Mouse (Mus musculus) olfactory bulb, adult 2 months (tissue): ENCODE results near the gene I830077J02Rik. TPM values are rescaled to one million over a fixed set of nuclear protein-coding genes. Genes with fewer than 3 reads are reported as not detected.

Experiments used
- H3K27ac ChIP-seq: fragments of 200-500 bp; 2 replicates; pipeline ENCODE4 v1.5.1; 2012; ENCODE audit warnings: low read depth, low read length; ENCODE audit not compliant: insufficient read depth
- H3K4me1 ChIP-seq: fragments of 200-500 bp; 2 replicates; pipeline ENCODE4 v1.6.1; 2012; ENCODE audit warnings: low read length; ENCODE audit not compliant: control insufficient read depth, insufficient read depth
- H3K4me3 ChIP-seq: fragments of 200-500 bp; 2 replicates; pipeline ENCODE4 v1.5.1; 2012; ENCODE audit warnings: mild to moderate bottlenecking, low read depth, low read length, moderate library complexity; ENCODE audit not compliant: insufficient read depth
- CTCF ChIP-seq: fragments of 200-500 bp; IDR thresholded peaks from 2 replicates; pipeline ENCODE4 v1.5.1; 2012; ENCODE audit warnings: low read depth, mild to moderate bottlenecking, low read length, moderate library complexity; ENCODE audit not compliant: insufficient read depth
- POLR2A ChIP-seq: fragments of 200-500 bp; IDR thresholded peaks from 2 replicates; pipeline ENCODE4 v1.6.1; 2012; ENCODE audit warnings: mild to moderate bottlenecking, low read depth, low read length, moderate library complexity; ENCODE audit not compliant: insufficient read depth
- WGBS: fragments of 180-500 bp; shearing (Covaris S2); methylation state at CpG from one replicate; pipeline ENCODE4 v1.1.7; 2018; 5-methylcytosine and 5-hydroxymethylcytosine counted together
- polyA plus RNA-seq: library from polyadenylated mRNA; stranded (reverse); fragments of >200 nt; gene quantifications from 2 replicates; pipeline ENCODE4 v1.2.4, GENCODE M21; 2012; ENCODE audit warnings: low replicate concordance; ENCODE audit not compliant: missing spikeins, insufficient read depth, insufficient read length

Gene I830077J02Rik
- polyA plus RNA-seq, 1 experiment = not detected

GRCm38 (mm10) chr3:105958204-105958603 is 25.7 kb upstream of the I830077J02Rik start:
- Histone ChIP-seq H3K4me1 (peaks cover 5% of the 10 kb centered on the region; the same call in 1 of the 2 replicates), H3K4me3 (peak overlapping the region; percentile 84; the same call in 1 of the 2 replicates), H3K27ac (no peak overlapping the region)
- TF ChIP-seq CTCF = no peak
- 26% methylated on average over 5 of the region's 5 CpGs for WGBS

- TF ChIP-seq POLR2A = no peak
- TF ChIP-seq CTCF = no peak
- WGBS = 89% methylated on average over 1 of the region's 1 CpGs
- Histone ChIP-seq H3K27ac (no peak overlapping the region), H3K4me1 (peaks cover 5% of the 10 kb centered on the region; the same call in 1 of the 2 replicates), H3K4me3 (no peak overlapping the region)
Observed at GRCm38 (mm10) chr3:105957235-105957634, 24.8 kb upstream of the I830077J02Rik start.

- TF ChIP-seq POLR2A = no peak
- TF ChIP-seq CTCF = no peak
- H3K4me1 ChIP-seq = no peaks in the 10 kb centered on the region
- no peak overlapping the region for H3K27ac ChIP-seq
- H3K4me3 ChIP-seq = no peak overlapping the region
- 88% methylated on average over 7 of the region's 7 CpGs for WGBS
Observed at GRCm38 (mm10) chr3:105951348-105951747, 18.9 kb upstream of the I830077J02Rik start.

- no peak for TF ChIP-seq POLR2A
- TF ChIP-seq CTCF = no peak
- H3K4me3 ChIP-seq = no peak overlapping the region
- H3K4me1 ChIP-seq = no peaks in the 10 kb centered on the region
- no peak overlapping the region for H3K27ac ChIP-seq
- WGBS = 68% methylated on average over 4 of the region's 4 CpGs
Observed at GRCm38 (mm10) chr3:105936111-105936510, 3.6 kb upstream of the I830077J02Rik start.

GRCm38 (mm10) chr3:105935033-105935432 is 2.6 kb upstream of the I830077J02Rik start:
- Histone ChIP-seq H3K4me3 (no peak overlapping the region), H3K27ac (no peak overlapping the region), H3K4me1 (no peaks in the 10 kb centered on the region)
- TF ChIP-seq CTCF = no peak
- no peak for TF ChIP-seq POLR2A
- 32% methylated on average over 5 of the region's 5 CpGs for WGBS

- WGBS = 86% methylated on average over 6 of the region's 6 CpGs
- Histone ChIP-seq H3K27ac (no peak overlapping the region), H3K4me1 (no peaks in the 10 kb centered on the region), H3K4me3 (no peak overlapping the region)
- no peak for TF ChIP-seq CTCF
- no peak for TF ChIP-seq POLR2A
Observed at GRCm38 (mm10) chr3:105933926-105934325, 1.5 kb upstream of the I830077J02Rik start.

GRCm38 (mm10) chr3:105931095-105931494 is 1.4 kb downstream of the I830077J02Rik start:
- WGBS = 98% methylated on average over 2 of the region's 2 CpGs
- H3K4me1 ChIP-seq = no peaks in the 10 kb centered on the region
- H3K4me3 ChIP-seq = no peak overlapping the region
- no peak overlapping the region for H3K27ac ChIP-seq
- TF ChIP-seq POLR2A (no peak), CTCF (no peak)

- H3K4me3 ChIP-seq = no peak overlapping the region
- H3K4me1 ChIP-seq = no peaks in the 10 kb centered on the region
- no peak overlapping the region for H3K27ac ChIP-seq
- TF ChIP-seq POLR2A (no peak), CTCF (no peak)
- 84% methylated on average over 7 of the region's 7 CpGs for WGBS
Observed at GRCm38 (mm10) chr3:105929821-105930220, 2.6 kb downstream of the I830077J02Rik start.

- Histone ChIP-seq H3K4me3 (no peak overlapping the region), H3K27ac (no peak overlapping the region), H3K4me1 (no peaks in the 10 kb centered on the region)
- no peak for TF ChIP-seq CTCF
- TF ChIP-seq POLR2A = no peak
- WGBS = 90% methylated on average over 6 of the region's 6 CpGs
Observed at GRCm38 (mm10) chr3:105928781-105929180, 3.7 kb downstream of the I830077J02Rik start.

GRCm38 (mm10) chr3:105928195-105928569 is 4.3 kb downstream of the I830077J02Rik start:
- Histone ChIP-seq H3K27ac (no peak overlapping the region), H3K4me3 (no peak overlapping the region), H3K4me1 (no peaks in the 10 kb centered on the region)
- WGBS = 91% methylated on average over 3 of the region's 3 CpGs
- TF ChIP-seq POLR2A = no peak
- TF ChIP-seq CTCF = no peak
